Comparison of ENCODE assay signal across 17 mouse cellular contexts in the genomic region with DNA sequence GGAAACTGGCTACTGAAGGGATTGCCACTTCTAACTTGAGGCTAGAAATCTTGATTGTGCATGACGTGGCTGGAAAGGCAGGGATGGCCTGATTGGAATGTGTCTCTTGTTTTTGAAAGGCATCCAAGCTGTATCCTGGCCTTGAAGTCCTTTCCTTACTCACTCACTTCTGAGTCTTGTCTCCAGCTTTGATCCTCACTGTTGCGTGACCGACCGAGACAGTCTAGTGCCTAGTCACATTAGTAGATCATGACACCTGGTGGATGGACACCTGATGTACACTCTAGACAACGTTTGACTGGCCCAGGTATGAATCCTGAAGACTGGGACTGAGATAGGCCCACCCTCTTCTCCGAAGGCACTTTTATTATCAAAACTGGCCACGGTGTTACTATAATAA. TPM values are rescaled to one million over a fixed set of nuclear protein-coding genes. Genes with fewer than 3 reads are reported as not detected.
DNase-seq lines count a peak whose midpoint lies in the region; ATAC-seq and TF ChIP-seq lines count a peak whose summit lies in the region.
"Had no signal": no experiment of that assay in that cellular context is flagged by ENCODE, and none has a peak within 500 bp of the region (broad histone marks: within the 10 kb centered on the region; RNA-seq: fewer than 3 reads in every experiment).

No protein-coding gene starts in this region.

- no peaks in the 10 kb centered on the region for H3K27me3 ChIP-seq in intestine, postnatal 0 days (replicated peaks; ENCODE audit: control insufficient read depth, insufficient read depth, low read length)
- H3K27me3 ChIP-seq in liver, embryonic 15.5 days: no peaks in the 10 kb centered on the region
- H3K27me3 ChIP-seq in neural tube, embryonic 15.5 days (replicated peaks): no peaks in the 10 kb centered on the region
- H3K27me3 ChIP-seq: heart, embryonic 13.5 days; hindbrain, embryonic 13.5 days; limb, embryonic 15.5 days; midbrain, embryonic 12.5 days had no signal

- H3K4me1 ChIP-seq in intestine, postnatal 0 days (replicated peaks; ENCODE audit: control insufficient read depth, insufficient read depth, low read length): peaks cover 4% of the 10 kb centered on the region; the same call in 1 of the 2 replicates
- no peaks in the 10 kb centered on the region; the same call in 1 of the 2 replicates for H3K4me1 ChIP-seq in liver, embryonic 15.5 days (replicated peaks)
- H3K4me1 ChIP-seq in neural tube, embryonic 15.5 days: no peaks in the 10 kb centered on the region
- H3K4me1 ChIP-seq: hindbrain, embryonic 13.5 days; limb, embryonic 15.5 days; midbrain, embryonic 12.5 days had no signal

- no peak overlapping the region for H3K27ac ChIP-seq in layer of hippocampus, adult 2 months
- peak overlapping the region; percentile 97 for H3K27ac ChIP-seq in intestine, postnatal 0 days (ENCODE audit: low read depth, low read length)
- H3K27ac ChIP-seq in liver, embryonic 15.5 days (replicated peaks): peak overlapping the region; percentile 68
- H3K27ac ChIP-seq in neural tube, embryonic 15.5 days (replicated peaks): no peak overlapping the region
- H3K27ac ChIP-seq: heart, embryonic 13.5 days; hindbrain, embryonic 13.5 days; left cerebral cortex, adult 2 months; limb, embryonic 15.5 days; midbrain, embryonic 12.5 days had no signal

- H3K36me3 ChIP-seq in intestine, postnatal 0 days (ENCODE audit: control insufficient read depth, insufficient read depth): no peaks in the 10 kb centered on the region
- H3K36me3 ChIP-seq in liver, embryonic 15.5 days (replicated peaks): 0 out of 2 replicates have a peak, but pooled peaks cover 7% of the 10 kb centered on the region
- H3K36me3 ChIP-seq in neural tube, embryonic 15.5 days: peaks cover 41% of the 10 kb centered on the region
- H3K36me3 ChIP-seq: G1E had no signal

- TF ChIP-seq CTCF in layer of hippocampus, adult 2 months (conservative IDR thresholded peaks at IDR 0.05): 0 out of 2 replicates have a peak, but pooled peaks have one; percentile 12
- peak; percentile 80 for TF ChIP-seq CTCF in intestine, postnatal 0 days (IDR thresholded peaks at IDR 0.05; ENCODE audit: low read depth)

- no peak overlapping the region for H3K4me2 ChIP-seq in intestine, postnatal 0 days (replicated peaks; ENCODE audit: low read depth)
- no peak overlapping the region for H3K4me2 ChIP-seq in liver, embryonic 15.5 days
- no peak overlapping the region for H3K4me2 ChIP-seq in neural tube, embryonic 15.5 days
- H3K4me2 ChIP-seq: heart, embryonic 13.5 days; hindbrain, embryonic 13.5 days; limb, embryonic 15.5 days; midbrain, embryonic 12.5 days had no signal

- H3K9ac ChIP-seq in intestine, postnatal 0 days (ENCODE audit: low read depth, low read length): peak overlapping the region; percentile 34; the same call in 1 of the 2 replicates
- H3K9ac ChIP-seq in liver, embryonic 15.5 days: no peak overlapping the region
- H3K9ac ChIP-seq in neural tube, embryonic 15.5 days (replicated peaks): no peak overlapping the region
- H3K9ac ChIP-seq: heart, embryonic 13.5 days; hindbrain, embryonic 13.5 days; limb, embryonic 15.5 days; midbrain, embryonic 12.5 days had no signal

- DNase-seq in adrenal gland, adult (ENCODE audit: inconsistent age in 2 of 2, low spot score in 1 of 2): peak; percentile 70 to 86
- DNase-seq in adrenal gland, adult 18-20 months (ENCODE audit: low spot score in 2 of 2): no peak
- DNase-seq in layer of hippocampus, adult 2 months (ENCODE audit: low spot score in 2 of 2): no peak
- no peak for DNase-seq in layer of hippocampus, postnatal 36 days
- DNase-seq in frontal cortex, adult 2 months (ENCODE audit: extremely low spot score in 1 of 2, low spot score in 1 of 2): no peak
- DNase-seq: cerebellum, adult 9-11 months; right cerebral cortex, postnatal 25 days had no signal

- 62% methylated on average over 7 of the region's 7 CpGs for WGBS in intestine, postnatal 0 days
- 66% methylated on average over 7 of the region's 7 CpGs for WGBS in liver, embryonic 15.5 days (ENCODE audit: insufficient replicate concordance)
- 84% methylated on average over 7 of the region's 7 CpGs for WGBS in neural tube, embryonic 15.5 days

- no peak overlapping the region for H3K4me3 ChIP-seq in layer of hippocampus, adult 2 months
- H3K4me3 ChIP-seq in intestine, postnatal 0 days (ENCODE audit: low read depth, low read length): no peak overlapping the region
- no peak overlapping the region for H3K4me3 ChIP-seq in liver, embryonic 15.5 days (replicated peaks)
- no peak overlapping the region for H3K4me3 ChIP-seq in neural tube, embryonic 15.5 days (replicated peaks)
- H3K4me3 ChIP-seq: heart, embryonic 13.5 days; hindbrain, embryonic 13.5 days; left cerebral cortex, adult 2 months; limb, embryonic 15.5 days; midbrain, embryonic 12.5 days had no signal

- H3K9me3 ChIP-seq in intestine, postnatal 0 days (ENCODE audit: control insufficient read depth): no peaks in the 10 kb centered on the region
- no peaks in the 10 kb centered on the region for H3K9me3 ChIP-seq in liver, embryonic 15.5 days (replicated peaks)
- H3K9me3 ChIP-seq in neural tube, embryonic 15.5 days (replicated peaks): no peaks in the 10 kb centered on the region
- H3K9me3 ChIP-seq: G1E; heart, embryonic 13.5 days; hindbrain, embryonic 13.5 days; limb, embryonic 15.5 days; midbrain, embryonic 12.5 days had no signal

- ATAC-seq in intestine, postnatal 0 days: peak; percentile 41
- ATAC-seq in liver, embryonic 15.5 days (ENCODE audit: insufficient read depth): no peak
- ATAC-seq in neural tube, embryonic 15.5 days (ENCODE audit: low FRiP score): no peak

RNA-seq across cellular contexts. Expression of a gene that starts 13.4 kb away (rescaled TPM):
- 1 to 10 TPM; 8.9 to 9.5 TPM for total RNA-seq in adrenal gland, adult 18-20 months (2021)
- 10 to 100 TPM; 65.6 to 67.0 TPM for total RNA-seq in layer of hippocampus, adult 2 months (2021)
- 10 to 100 TPM; 63.5 to 69.2 TPM for total RNA-seq in layer of hippocampus, postnatal 36 days (2021)
- polyA plus RNA-seq in intestine, postnatal 0 days (2015; fragmentation: Nextera tagmentation; extraction: Ambion mirVana): 14.5 and 15.9 TPM in 2 replicates
- polyA plus RNA-seq in liver, embryonic 15.5 days (2015; fragmentation: Nextera tagmentation; extraction: Ambion mirVana): 1.4 TPM in 2 replicates
- 87.9 and 94.1 TPM in 2 replicates for polyA plus RNA-seq in frontal cortex, adult 2 months (2012; rRNA removed)
- 99.6 and 116 TPM in 2 replicates for polyA plus RNA-seq in neural tube, embryonic 15.5 days (2015; fragmentation: Nextera tagmentation; extraction: Ambion mirVana)

RNA-seq across cellular contexts. Expression of a gene that starts 17.5 kb away (rescaled TPM):
- total RNA-seq in adrenal gland, adult 18-20 months (2021): 10 to 100 TPM; 70.0 to 95.0 TPM
- 10 to 100 TPM; 62.5 to 68.2 TPM for total RNA-seq in layer of hippocampus, adult 2 months (2021)
- total RNA-seq in layer of hippocampus, postnatal 36 days (2021): 10 to 100 TPM; 60.3 to 69.8 TPM
- 47.2 and 52.2 TPM in 2 replicates for polyA plus RNA-seq in intestine, postnatal 0 days (2015; fragmentation: Nextera tagmentation; extraction: Ambion mirVana)
- 10.5 and 11.1 TPM in 2 replicates for polyA plus RNA-seq in liver, embryonic 15.5 days (2015; fragmentation: Nextera tagmentation; extraction: Ambion mirVana)
- polyA plus RNA-seq in frontal cortex, adult 2 months (2012; rRNA removed): 46.8 and 51.4 TPM in 2 replicates
- 31.0 and 33.5 TPM in 2 replicates for polyA plus RNA-seq in neural tube, embryonic 15.5 days (2015; fragmentation: Nextera tagmentation; extraction: Ambion mirVana)

RNA-seq across cellular contexts. Expression of a gene that starts 20.8 kb away (rescaled TPM):
- total RNA-seq in adrenal gland, adult 18-20 months (2021): under 1 TPM; 0.35 to 0.36 TPM
- total RNA-seq in layer of hippocampus, adult 2 months (2021): 1 to 10 TPM; 1.6 to 1.9 TPM
- 1 to 10 TPM; 2.0 to 2.8 TPM for total RNA-seq in layer of hippocampus, postnatal 36 days (2021)
- 0.08 TPM in 1 of 2 replicates, not detected in the other for polyA plus RNA-seq in intestine, postnatal 0 days (2015; fragmentation: Nextera tagmentation; extraction: Ambion mirVana)
- 0.22 and 0.26 TPM in 2 replicates for polyA plus RNA-seq in liver, embryonic 15.5 days (2015; fragmentation: Nextera tagmentation; extraction: Ambion mirVana)
- polyA plus RNA-seq in frontal cortex, adult 2 months (2012; rRNA removed): 0.08 and 0.14 TPM in 2 replicates
- polyA plus RNA-seq in neural tube, embryonic 15.5 days (2015; fragmentation: Nextera tagmentation; extraction: Ambion mirVana): not detected in 2 replicates
- total RNA-seq: G1E had no signal
- polyA plus RNA-seq: G1E; heart, embryonic 13.5 days; hindbrain, embryonic 13.5 days; limb, embryonic 15.5 days; midbrain, embryonic 12.5 days; stomach, embryonic 16.5 days had no signal

RNA-seq across cellular contexts. Expression of a gene that starts 27.4 kb away (rescaled TPM):
- 1 to 10 TPM; 4.2 to 6.5 TPM for total RNA-seq in adrenal gland, adult 18-20 months (2021)
- 1 to 10 TPM; 7.4 to 8.6 TPM for total RNA-seq in layer of hippocampus, adult 2 months (2021)
- 1 to 10 TPM; 5.8 to 8.7 TPM for total RNA-seq in layer of hippocampus, postnatal 36 days (2021)
- polyA plus RNA-seq in intestine, postnatal 0 days (2015; fragmentation: Nextera tagmentation; extraction: Ambion mirVana): 16.2 and 17.6 TPM in 2 replicates
- polyA plus RNA-seq in liver, embryonic 15.5 days (2015; fragmentation: Nextera tagmentation; extraction: Ambion mirVana): 50.6 and 59.0 TPM in 2 replicates
- polyA plus RNA-seq in frontal cortex, adult 2 months (2012; rRNA removed): 1.5 and 2.0 TPM in 2 replicates
- polyA plus RNA-seq in neural tube, embryonic 15.5 days (2015; fragmentation: Nextera tagmentation; extraction: Ambion mirVana): 1.7 and 1.8 TPM in 2 replicates
- total RNA-seq: G1E had no signal
- polyA plus RNA-seq: G1E had no signal

RNA-seq across cellular contexts. Expression of a gene that starts 37.0 kb away (rescaled TPM):
- under 1 TPM; 0.64 to 0.76 TPM for total RNA-seq in adrenal gland, adult 18-20 months (2021)
- total RNA-seq in layer of hippocampus, adult 2 months (2021): not detected
- total RNA-seq in layer of hippocampus, postnatal 36 days (2021): not detected
- 0.42 TPM in 1 of 2 replicates, not detected in the other for polyA plus RNA-seq in intestine, postnatal 0 days (2015; fragmentation: Nextera tagmentation; extraction: Ambion mirVana)
- 0.17 and 0.21 TPM in 2 replicates for polyA plus RNA-seq in liver, embryonic 15.5 days (2015; fragmentation: Nextera tagmentation; extraction: Ambion mirVana)
- polyA plus RNA-seq in frontal cortex, adult 2 months (2012; rRNA removed): 0.16 and 0.55 TPM in 2 replicates
- 1.1 and 1.3 TPM in 2 replicates for polyA plus RNA-seq in neural tube, embryonic 15.5 days (2015; fragmentation: Nextera tagmentation; extraction: Ambion mirVana)
- total RNA-seq: G1E had no signal
- polyA plus RNA-seq: G1E; heart, embryonic 13.5 days; midbrain, embryonic 12.5 days had no signal

Comparison
In these comparisons a context has a peak if more than half of its experiments do, and no peak if none do; other contexts are left out.
1. DNase-seq: peak in adrenal gland, adult (2 of 2); none in adrenal gland, adult 18-20 months (0 of 2), layer of hippocampus, adult 2 months (0 of 2), layer of hippocampus, postnatal 36 days (0 of 2) and frontal cortex, adult 2 months (0 of 2).
2. H3K27ac ChIP-seq: peak in intestine, postnatal 0 days (single experiment) and liver, embryonic 15.5 days (single experiment); none in layer of hippocampus, adult 2 months (single experiment) and neural tube, embryonic 15.5 days (single experiment).